Mouse (Mus musculus): ENCODE data around the gene Wtap.
"Not testable (repeated sequence)": the region's sequence is repeated elsewhere in the genome, so short reads cannot be mapped to it uniquely, and the experiment has no call there.

The Wtap gene

DNA sequence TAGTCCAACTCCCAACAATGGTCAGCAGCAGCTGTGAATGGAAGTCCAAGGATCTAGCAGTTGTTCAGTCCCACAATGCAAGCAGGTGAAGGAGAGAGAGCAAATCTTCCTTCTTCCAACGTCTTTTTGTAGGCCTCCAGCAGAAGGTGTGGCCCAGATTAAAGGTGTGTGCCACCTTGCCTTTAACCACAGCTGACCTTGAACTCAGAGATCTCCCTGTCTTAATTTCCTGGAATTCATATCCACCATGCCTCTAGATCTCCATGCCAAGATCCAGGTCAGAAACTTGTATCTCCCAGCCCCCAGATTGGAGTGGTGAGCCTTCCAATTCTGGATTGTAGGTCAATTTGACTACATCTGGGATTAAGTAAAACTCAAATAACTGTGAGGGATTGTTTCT, at the start of gene Wtap:
TSS of gene Wtap (minus strand) at position 101 of the 400 bp plus-strand sequence.
- DNase-seq, result no peak

DNA sequence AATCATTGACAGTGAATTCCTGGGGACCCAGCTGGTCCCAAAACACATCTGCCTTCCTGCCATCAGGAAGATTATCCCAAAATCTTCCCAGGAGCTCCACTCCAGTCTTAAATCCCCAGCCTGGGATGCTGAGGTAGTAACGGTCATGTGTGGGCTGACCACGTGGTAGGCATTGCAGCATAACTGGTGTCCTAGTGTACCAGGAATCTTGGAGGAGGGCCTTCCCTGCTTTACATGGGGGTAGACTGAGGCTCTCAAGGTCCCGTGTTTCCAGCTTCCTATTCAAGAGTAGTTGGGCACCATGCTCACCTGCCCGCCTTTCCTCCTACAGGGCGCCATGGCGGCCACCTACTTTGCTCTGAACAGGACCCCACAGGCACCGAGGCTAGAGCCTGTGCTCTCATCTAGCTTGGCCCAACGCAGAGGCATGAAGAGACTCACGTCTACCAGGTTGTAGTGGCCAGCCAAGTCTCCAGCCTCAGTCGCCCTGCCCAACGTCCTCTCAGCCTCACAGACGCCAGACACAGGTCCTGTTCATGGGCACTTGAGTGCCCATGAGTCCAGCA, 42.7 kb upstream of the Wtap start:
- not testable (repeated sequence) for DNase-seq

DNA sequence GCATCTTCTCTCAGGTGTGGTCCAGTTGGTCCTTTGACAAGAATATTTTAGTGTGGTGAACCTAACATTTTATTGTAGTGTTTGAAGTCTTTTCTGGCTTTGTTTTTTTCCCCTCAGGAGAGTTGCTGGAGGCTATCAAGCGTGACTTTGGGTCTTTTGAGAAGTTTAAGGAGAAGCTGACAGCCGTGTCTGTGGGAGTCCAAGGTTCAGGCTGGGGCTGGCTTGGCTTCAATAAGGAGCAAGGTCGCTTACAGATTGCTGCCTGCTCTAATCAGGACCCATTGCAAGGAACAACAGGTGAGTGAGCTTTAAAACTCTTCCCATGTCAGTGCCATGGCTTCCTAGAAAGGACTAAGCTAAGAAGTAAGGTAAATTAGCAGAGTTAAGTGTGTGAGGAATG, 19.3 kb upstream of the Wtap start:
- no peak for DNase-seq

DNA sequence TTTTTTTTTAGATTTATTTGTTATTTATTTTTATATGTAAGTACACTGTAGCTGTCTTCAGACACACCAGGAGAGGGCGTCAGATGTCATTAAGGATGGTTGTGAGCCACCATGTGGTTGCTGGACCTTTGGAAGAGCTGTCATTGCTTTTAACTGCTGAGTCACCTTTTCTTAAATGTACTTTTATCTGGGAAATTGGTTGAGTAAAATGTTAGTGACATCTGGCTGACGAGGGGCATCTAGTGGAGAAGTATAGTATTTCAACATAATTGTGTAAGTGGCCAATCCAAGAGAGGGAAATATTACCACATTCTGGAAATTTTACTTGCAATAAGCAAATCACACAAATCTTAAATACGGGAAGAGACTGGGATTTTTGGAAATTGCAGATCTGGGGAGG, 15.9 kb upstream of the Wtap start:
- peak; percentile 22 for DNase-seq

DNA sequence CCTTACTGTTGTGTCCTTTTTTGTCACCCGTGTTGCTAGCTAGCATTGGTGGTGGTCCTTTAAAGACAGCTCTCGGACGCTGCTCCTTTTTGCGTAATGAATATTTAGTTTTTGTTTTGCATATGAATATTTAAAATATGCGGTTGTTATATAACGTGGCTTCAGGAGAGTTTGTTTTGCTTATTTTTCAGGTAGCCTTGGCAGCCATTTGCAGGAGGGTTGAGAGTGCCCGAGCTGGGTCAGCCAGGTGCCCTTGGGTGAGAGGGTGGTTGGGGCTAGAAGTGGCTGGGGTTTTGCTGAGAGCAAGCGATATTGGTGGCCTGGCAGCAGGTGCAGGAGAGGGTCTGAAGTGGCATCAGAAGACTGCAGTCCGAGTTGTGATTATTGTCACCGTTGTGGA, 14.6 kb upstream of the Wtap start:
- DNase-seq, result peak; percentile 13

DNA sequence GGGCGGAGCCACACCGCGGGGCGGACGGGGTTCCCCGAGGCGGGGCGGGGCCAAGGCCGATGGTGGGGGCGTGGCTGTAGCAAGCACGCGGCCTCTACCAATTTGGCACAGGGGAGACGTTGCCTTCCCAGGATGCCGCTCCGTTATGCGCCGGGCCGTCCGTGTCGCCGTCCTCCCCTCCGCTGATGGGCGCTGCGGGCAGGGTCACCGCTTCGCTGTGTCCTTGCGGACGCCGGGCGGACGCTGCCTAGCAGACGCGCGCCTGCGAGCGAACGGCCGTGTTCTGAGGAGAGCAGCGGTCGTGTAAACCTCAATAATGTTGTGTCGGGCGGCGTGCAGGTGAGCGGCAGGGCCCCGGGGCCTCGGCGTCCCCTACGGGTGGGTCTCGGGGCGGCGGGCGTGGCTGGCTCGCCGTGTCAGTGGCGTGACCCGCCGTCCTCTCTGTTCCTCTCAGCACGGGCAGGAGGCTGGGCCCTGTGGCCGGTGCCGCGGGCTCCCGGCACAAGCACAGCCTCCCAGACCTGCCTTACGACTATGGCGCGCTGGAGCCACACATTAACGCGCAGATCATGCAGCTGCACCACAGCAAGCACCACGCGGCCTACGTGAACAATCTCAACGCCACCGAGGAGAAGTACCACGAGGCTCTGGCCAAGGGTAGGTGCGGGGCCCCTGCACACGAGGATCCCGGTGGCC, 13.9 kb upstream of the Wtap start:
- DNase-seq, result peak; percentile 100

DNA sequence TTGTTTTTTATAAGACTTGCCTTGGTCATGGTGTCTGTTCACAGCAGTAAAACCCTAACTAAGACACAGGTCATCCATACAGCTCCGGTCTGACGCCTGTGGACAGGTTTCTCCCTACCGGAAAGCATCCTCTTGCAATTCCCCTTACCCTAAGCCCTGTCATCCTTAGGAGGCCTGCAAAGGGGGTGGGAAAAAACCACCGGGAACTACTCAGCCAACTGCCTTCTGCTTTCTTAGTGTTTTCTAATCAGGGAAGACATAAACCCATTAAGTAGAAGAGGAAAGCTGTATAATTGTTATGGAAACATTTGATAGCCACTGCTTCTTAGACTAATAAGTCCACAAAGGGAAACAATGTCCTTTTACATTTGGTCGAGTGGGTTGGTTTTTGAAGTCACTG, 13.0 kb upstream of the Wtap start:
- DNase-seq, result no peak

DNA sequence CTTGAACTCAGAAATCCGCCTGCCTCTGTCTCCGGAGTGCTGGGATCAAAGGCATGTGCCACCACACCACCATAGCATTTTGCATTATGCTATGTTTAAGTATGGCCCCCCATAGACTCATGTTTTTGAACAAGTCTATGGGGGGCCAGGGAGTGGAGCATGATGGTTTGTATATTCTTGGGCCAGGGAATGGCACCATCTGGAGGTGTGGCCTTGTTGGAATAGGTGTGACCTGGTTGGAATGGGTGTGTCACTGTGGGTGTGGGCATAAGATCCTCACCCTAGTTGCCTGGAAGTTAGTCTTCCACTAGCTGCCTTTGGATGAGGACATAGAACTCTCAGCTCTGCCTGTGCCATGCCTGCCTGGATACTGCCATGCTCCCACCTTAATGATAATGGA, 12.6 kb upstream of the Wtap start, which contains the start of gene Sod2:
TSS of gene Sod2 (plus strand) at position 301 of the 400 bp plus-strand sequence.
- DNase-seq, result not testable (repeated sequence)

DNA sequence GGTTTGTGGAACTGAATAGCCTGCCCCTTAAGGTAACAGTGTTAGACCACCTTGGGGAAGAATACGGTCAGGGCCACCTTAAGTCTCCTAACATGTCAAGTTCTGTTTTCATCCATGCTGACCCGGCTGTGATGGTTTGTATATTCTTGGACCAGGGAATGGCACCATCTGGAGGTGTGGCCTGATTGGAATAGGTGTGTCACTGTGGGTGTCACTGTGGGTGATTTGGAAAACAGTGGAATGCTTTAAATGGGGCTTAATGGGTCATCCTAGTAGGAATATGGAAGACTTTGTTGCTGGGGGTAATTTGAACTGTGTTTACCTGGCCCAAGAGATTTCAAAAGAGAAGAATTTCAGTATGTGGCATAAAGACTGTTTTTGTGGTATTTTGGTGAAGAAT, 10.5 kb upstream of the Wtap start:
- DNase-seq, result not testable (repeated sequence)

DNA sequence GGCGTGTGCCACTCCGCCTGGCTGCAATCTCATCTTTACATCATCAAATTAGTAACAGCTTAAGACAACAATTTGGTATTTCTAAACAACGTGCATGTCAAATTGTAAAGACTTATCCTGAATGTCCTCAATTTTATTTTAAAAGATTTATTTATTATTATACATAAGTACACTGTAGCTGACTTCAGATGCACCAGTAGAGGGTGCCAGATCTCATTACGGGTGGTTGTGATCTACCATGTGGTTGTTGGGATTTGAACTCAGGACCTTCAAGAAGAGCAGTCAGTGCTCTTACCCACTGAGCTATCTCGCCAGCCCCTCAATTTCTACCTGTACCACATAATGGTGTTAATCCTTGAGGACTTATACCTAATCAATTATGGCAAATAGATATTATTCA, 8.3 kb upstream of the Wtap start:
- not testable (repeated sequence) for DNase-seq

DNA sequence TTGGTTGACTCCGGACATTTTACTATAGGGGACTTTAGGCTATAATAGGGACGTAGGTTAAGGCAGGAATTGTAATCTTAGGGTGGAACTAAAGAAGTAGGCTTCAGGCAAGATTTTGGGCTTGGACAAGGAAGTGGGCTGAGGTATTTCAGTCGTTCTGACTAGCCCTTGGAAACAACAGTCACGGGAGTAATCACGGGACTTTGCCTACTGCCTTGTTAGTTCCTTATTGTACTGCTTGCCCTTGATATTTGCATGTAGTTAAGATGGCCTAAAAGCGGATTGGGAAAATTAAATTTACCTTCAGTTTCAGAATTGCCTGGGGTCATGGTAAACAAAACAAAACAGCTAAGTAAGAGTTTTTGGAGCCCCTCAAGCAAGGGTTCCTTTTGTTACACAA, 5.1 kb upstream of the Wtap start:
- DNase-seq, result no peak

DNA sequence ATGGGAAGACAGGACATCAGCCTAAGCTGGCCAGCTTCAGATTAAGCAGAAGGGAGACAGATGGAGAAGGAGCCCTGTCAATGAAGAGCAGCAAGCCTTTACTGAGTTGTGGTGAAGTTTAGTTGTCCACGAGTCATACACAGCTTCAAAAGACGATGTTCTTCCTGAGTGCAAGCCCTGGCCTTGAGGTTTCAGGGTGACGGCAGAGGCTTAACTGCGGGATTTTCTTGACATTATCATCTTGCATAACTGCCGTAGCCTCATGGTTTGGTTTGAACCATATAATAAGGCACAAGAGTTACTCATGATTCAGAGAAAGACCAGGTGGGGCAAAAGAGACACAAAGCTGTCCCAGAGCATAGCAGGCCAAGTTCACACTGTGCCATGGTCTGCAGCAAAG, 3.9 kb upstream of the Wtap start:
- no peak for DNase-seq

DNA sequence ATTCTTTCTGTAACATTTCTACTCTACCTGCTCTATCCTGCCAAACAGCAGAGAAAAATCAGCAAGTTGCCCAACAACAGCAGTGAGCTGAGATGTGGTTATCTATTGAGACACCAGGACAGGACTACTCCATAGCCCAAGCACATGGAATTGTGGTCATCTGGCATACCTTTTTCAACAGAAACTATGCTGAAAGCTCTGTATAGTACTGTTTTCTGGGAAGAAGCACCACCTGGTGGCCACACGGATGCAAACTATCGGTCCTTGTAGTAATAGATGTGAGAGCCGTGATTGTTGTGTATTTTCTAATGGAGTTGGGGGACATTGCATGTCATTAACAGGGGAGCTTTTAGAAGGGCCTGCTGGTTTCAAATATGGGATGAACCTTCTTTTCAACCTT, 2.4 kb upstream of the Wtap start:
- DNase-seq, result peak; percentile 71

DNA sequence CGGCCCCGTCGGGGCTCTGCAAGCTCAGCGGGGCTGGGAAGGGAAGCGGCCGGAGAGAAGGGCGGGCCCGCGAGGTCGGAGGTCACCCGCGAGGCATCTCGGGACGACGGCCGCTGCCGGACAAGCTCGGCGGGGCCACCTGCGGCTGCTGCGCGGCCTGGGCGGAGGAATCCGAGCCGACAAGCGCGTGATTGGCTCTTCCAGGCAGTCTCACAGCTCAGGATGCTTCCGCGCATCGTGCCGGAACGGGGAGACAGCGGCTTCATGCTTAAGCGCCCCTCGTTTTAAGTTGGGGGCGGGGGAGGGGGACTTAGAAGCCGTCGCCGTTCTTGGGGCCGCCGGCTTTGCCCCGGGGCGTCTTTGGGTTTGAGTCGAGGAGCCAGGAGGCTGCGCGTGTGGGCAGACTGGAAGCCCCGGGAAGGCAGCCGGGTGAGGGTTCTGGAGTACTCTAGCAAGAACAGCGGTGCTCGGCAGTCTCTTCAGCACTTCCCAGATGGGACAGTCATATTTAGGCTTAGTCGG, 1.4 kb downstream of the Wtap start:
- peak; percentile 95 for DNase-seq

DNA sequence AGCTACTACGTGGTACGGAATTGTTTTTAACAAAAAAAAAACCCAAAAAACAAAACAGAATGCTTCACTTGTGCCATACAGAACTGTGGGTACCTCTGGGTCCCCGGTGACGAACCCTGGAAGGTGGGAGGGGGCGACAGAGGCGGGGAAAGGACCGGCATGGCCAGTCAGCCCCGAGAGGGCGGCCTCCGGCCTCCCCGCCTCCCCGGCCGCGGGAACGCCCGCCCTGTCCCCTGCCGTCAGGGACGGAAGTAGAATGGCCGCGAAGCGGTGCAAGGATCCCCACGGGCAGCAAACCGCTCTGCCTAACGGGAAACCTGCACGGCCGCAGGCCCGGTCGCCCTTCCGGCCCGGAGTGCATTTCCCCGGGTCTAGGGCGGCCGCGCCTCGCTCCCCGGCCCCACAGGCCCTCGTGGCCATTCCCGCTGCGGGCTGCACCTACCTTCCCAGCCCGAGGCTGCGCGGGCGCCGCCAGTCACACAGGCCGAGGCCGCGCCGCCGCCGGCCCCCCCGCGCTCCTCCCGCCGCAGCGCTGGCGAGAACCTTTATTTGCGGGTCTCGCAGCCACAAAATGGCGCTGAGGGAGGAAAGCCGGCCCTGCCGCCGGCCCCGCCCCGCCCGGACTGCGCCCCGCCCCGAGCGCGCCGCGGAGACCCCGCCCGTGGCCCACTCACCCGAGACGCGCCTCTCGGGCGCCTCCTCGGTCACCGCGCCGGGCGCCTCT, 2.2 kb downstream of the Wtap start:
- peak; percentile 90 for DNase-seq

DNA sequence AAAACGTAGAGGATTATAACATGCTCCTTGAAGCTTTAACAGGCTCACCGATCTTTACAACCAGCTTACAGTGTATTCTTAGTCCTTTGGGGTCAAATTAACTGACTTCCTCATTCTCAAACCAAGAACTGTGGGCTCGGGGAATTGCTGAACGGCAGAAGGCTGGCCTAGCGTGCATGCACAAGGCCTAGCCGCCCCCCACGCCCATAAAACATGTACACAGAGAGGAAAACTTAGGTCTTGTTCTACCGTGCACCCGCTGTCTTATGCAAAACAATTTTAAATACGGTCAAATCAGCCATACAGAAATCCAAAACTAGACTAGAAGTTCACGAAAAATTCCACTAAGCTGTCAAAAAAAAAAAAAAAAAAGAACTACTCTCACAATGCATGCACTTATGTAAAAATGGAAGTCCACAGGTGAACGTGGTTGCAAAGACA, 2.8 kb downstream of the Wtap start:
- no peak for DNase-seq

DNA sequence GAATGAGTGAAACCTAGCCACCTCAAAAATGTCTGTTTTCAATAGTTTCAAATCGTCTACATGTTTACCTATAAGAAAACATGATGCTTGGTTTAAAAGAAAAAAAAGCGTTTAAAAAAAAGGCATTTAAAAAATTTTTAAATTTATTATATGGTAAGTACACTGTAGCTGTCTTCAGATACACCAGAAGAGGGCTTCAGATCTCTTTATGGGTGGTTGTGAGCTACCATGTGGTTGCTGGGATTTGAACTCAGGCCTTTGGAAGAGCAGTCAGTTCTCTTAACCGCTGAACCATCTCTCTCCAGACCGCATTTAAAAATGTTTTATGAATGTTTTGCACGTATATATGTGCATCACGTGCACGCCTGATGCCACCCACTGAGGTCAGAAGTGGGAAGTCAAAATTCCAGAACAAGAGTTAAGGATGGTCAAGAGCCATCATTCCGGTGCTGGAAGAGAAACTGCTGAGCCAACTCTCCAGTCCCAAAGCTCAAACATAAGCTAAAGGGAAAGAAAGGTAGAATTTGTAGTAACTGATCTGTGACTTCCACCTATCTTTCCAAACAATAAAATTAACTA, 3.3 kb downstream of the Wtap start:
- DNase-seq, result no peak

DNA sequence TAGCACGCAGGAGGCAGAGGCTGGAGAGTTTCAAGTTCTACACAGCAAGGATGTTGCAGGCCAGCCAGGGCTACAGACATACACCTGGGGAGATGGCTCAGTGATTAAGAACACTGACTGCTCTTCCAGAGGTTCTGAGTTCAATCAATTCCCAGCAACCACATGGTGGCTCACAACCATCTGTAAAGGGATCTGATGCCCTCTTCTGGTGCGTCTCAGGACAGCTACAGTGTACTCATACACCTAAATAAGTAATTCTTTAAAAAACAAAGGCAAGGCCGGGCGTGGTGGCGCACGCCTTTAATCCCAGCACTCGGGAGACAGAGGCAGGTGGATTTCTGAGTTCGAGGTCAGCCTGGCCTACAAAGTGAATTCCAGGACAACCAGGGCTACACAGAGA, 5.9 kb downstream of the Wtap start:
- DNase-seq, result not testable (repeated sequence)

DNA sequence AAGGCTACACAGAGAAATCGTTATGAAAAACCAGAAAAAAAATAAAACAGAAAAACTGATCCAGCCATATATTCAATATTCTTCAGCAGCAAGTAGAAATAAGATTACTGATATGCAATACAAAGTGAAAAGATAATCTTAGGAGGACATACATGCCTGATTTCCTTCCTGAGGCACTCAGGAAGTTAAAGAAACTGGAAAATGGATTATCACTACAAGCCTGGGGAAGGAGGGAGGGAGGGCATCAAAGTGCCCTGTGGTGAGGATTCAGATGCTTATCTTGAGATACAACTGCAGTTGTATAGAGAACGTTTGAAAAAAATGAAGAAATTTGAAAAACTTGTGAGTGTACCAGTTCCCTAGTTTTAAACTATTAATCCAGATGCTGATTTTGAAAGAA, 10.0 kb downstream of the Wtap start:
- DNase-seq, result no peak

DNA sequence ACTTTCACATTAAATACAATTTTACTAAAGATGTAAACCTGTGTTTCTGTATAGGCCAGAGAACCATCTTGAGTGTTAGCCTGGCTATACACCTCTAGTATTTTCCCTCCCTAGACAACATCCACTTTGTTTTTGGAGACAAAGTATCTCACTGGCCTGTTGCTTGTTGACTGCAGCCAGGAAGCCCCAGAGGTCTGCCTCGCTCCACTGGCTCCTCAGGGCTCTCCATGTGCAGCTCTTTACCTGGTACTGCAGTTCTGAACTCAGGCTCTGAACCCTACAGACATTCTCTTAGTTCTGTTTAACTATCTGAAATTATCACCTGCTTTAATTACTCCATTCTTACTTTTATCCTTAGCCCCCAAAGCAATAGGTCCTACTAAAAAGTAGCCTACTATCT, 15.4 kb downstream of the Wtap start:
- DNase-seq, result no peak

DNA sequence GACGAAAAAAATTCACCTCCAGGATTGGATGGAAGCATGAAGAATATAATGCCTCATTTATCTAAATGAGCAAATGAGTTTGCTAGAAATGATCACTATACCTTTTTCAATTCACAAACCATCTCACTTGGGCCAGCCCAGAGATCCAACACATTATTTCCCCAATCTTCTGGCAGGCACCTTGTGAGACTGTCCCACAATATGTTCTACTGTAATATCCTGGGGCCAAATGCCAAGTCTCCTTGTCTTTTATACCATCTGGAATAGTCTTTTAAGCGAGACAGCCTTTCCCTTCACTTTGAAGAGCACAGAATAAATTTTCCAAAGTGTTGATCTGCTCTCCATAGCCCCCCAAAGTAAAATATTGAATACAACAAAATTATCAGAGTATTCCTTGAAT, 20.1 kb downstream of the Wtap start:
- DNase-seq, result no peak

DNA sequence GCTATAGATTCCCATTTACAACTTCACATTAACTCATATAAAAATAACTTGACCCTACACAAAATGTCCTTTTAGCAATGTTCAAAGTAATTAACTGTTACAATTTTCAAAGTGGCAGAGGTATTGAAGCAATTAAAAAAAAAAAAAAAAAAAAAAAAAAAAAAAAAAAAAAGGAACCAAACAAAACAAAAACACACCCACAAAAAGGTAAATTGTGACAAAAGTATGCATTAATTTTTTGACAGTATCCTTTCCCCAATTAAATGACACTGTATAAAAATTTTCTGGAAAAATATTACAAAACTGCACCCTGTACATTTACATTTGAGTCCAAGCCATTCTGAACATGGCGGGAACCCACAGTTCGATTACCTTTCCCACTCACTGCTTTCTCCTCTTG, 26.8 kb downstream of the Wtap start:
- no peak for DNase-seq

DNA sequence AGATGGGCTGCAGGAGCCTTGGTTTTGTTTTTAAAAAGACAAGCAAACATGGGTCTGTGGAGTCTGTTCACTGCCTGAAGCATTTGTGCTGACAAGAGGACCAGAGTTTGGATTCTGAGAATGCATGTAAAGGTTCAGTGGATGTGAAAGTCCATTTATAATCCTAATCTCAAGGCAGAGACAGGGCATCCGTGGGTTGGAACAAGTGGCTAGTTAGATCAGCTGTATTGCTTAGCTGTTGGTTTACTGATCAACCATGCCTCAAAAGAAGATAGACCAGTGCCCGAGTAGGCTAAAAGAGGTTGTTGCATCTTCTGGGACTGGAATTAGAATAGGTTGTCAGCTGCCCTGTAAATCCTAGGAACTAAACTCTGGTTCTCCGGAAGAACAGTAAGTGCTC, 30.5 kb downstream of the Wtap start:
- DNase-seq, result no peak

All from lung, postnatal 14 days (tissue).